Comparison of ENCODE assay signal across 24 mouse cellular contexts in genomic region chr4:105249283-105249682, GRCm38 (mm10).
"Had no signal": no experiment of that assay in that cellular context is flagged by ENCODE, and none has a peak within 500 bp of the region (broad histone marks: within the 10 kb centered on the region; RNA-seq: fewer than 3 reads in every experiment).

No protein-coding gene starts in this region.

- DNase-seq: layer of hippocampus, postnatal 36 days; liver; lung, adult 18-20 months; lung, postnatal 10 days; lung, postnatal 36 days; retina, postnatal 1 day; right cerebral cortex, postnatal 25 days; spleen, adult 18-20 months; thymus, postnatal 25 days had no signal

- H3K27ac ChIP-seq: hindbrain, postnatal 0 days; left cerebral cortex, adult 2 months; limb, embryonic 12.5 days; liver, embryonic 12.5 days; liver, embryonic 15.5 days; lung, embryonic 15.5 days; midbrain, embryonic 10.5 days; midbrain, embryonic 13.5 days; neural tube, embryonic 13.5 days; stomach, embryonic 15.5 days had no signal

- H3K27me3 ChIP-seq: limb, embryonic 12.5 days; liver, embryonic 15.5 days; lung, embryonic 15.5 days; midbrain, embryonic 13.5 days; neural tube, embryonic 13.5 days; stomach, embryonic 15.5 days had no signal

- H3K9ac ChIP-seq: limb, embryonic 12.5 days; liver, embryonic 12.5 days; liver, embryonic 15.5 days; lung, embryonic 15.5 days; midbrain, embryonic 13.5 days; neural tube, embryonic 13.5 days; stomach, embryonic 15.5 days had no signal

- H3K36me3 ChIP-seq: limb, embryonic 12.5 days; liver, embryonic 12.5 days; liver, embryonic 15.5 days; lung, embryonic 15.5 days; midbrain, embryonic 10.5 days; midbrain, embryonic 13.5 days; neural tube, embryonic 13.5 days; stomach, embryonic 15.5 days had no signal

- H3K9me3 ChIP-seq: limb, embryonic 12.5 days; liver, embryonic 12.5 days; liver, embryonic 15.5 days; lung, embryonic 15.5 days; midbrain, embryonic 10.5 days; midbrain, embryonic 13.5 days; neural tube, embryonic 13.5 days; stomach, embryonic 15.5 days had no signal

- H3K4me3 ChIP-seq: left cerebral cortex, adult 2 months; limb, embryonic 12.5 days; liver, embryonic 12.5 days; liver, embryonic 15.5 days; lung, embryonic 15.5 days; megakaryocyte, embryonic 14.5 days; midbrain, embryonic 10.5 days; midbrain, embryonic 13.5 days; myocyte; neural tube, embryonic 13.5 days; stomach, embryonic 15.5 days had no signal

- H3K4me2 ChIP-seq: limb, embryonic 12.5 days; liver, embryonic 12.5 days; liver, embryonic 15.5 days; lung, embryonic 15.5 days; midbrain, embryonic 13.5 days; neural tube, embryonic 13.5 days; stomach, embryonic 15.5 days had no signal

- ATAC-seq: hindbrain, postnatal 0 days; inflammation-experienced regulatory T-cells, adult 6 months; intestine, embryonic 16.5 days; liver, embryonic 12.5 days; midbrain, embryonic 13.5 days; midbrain, embryonic 16.5 days had no signal

- H3K4me1 ChIP-seq: liver, embryonic 12.5 days had no signal
